Mouse (Mus musculus): ENCODE results near the gene Flt1. TPM values are rescaled to one million over a fixed set of nuclear protein-coding genes. Genes with fewer than 3 reads are reported as not detected.

Flt1 gene
- total RNA-seq (2021), result 10 to 100 TPM; 15.1 to 17.6 TPM

- peak; percentile 14 for DNase-seq
- intact Hi-C loops (cut with DNase I), result loop anchor here (10.0 kb wide), 1 partner anchor 119 kb away; no protein-coding TSS in a partner anchor
Measured at GRCm38 (mm10) chr5:147725831-147726700, at the start of gene Flt1. Gene Flt1, minus strand, starts transcription at chr5:147726011.

- DNase-seq, result no peak
- intact Hi-C loops (cut with DNase I), result no loop called here
Measured at GRCm38 (mm10) chr5:147775222-147775621, 49.4 kb upstream of the Flt1 start.

GRCm38 (mm10) chr5:147769918-147770317, 44.1 kb upstream of the Flt1 start:
- no peak for DNase-seq
- intact Hi-C loops (cut with DNase I), result no loop called here

GRCm38 (mm10) chr5:147764061-147764460, 38.2 kb upstream of the Flt1 start:
- no peak for DNase-seq
- intact Hi-C loops (cut with DNase I), result no loop called here

- DNase-seq, result no peak
- intact Hi-C loops (cut with DNase I), result no loop called here
Measured at GRCm38 (mm10) chr5:147761984-147762383, 36.2 kb upstream of the Flt1 start.

GRCm38 (mm10) chr5:147761275-147761674, 35.5 kb upstream of the Flt1 start:
- DNase-seq, result no peak

DNA sequence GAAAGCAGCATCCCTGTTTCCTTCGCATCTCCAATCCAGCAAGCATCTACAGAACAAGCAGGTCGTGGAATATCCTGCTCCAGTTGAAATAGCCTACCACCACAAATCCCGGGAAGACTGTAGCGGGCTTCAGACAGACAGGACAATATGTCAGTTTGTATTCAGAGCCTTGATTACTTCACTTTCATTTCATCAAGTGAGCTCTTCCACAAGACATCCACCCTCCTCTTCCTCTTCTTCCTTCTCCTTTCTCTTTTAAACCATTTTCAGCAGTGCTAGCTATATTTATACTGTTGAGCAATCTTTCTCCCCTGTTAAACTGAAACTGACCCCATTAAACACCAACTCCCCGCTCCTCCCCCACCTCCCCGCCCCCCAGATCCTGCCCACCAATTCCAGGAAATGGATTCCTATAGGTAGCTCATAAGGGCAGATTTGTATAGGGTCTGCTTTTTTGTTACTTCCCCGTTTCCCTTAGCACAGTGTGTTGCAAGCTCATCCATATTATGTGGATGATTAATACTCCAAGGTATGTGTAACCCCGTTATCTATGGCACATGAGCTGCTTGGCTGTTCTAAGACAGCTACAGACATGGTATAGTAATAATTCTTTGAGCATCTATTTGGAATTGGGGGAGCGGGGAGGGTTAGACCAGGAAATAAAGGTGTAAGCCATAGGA, 33.0 kb upstream of the Flt1 start:
- no peak for DNase-seq
- intact Hi-C loops (cut with DNase I), result no loop called here

More at GRCm38 (mm10) chr5:147761275-147761674, 35.5 kb upstream of the Flt1 start:
- intact Hi-C loops (cut with DNase I), result no loop called here

DNA sequence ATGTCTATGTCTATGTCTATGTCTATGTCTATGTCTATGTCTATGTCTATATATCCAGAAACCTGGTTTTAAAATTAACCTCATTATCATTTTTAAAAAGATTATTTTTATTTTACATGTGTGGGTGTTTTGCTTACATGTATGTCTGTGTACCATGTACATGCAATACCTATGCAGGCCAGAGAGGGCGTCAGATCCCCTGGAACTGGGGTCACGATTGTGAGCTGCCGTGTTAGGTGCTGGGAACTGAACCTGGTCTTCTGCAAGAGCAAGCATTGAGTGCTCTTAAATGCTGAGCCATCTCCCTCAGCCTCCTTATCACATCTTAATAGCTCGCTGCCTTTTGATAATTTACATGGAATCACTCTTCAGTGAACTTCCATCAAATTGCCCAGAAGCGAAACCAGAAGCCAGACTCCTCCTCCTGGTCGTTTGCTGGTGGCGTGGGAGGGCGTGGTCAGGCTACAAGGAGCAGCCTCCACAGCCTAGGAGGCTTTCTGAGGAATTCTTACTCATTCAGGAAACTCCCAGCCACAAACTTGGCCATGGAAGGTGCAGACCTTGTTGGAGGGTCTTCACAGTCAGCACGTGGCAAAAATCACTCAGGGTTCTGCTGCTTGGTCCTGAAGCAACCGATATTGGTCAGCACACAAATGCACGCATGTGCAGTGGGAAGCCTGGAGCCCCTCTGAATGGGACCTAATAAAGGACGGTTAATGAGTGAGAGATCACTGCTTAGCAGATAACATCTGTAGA, 32.2 kb upstream of the Flt1 start:
- DNase-seq, result no peak
- intact Hi-C loops (cut with DNase I), result no loop called here

- intact Hi-C loops (cut with DNase I), result no loop called here
- DNase-seq, result no peak
Measured at GRCm38 (mm10) chr5:147752914-147753341, 27.1 kb upstream of the Flt1 start.

DNA sequence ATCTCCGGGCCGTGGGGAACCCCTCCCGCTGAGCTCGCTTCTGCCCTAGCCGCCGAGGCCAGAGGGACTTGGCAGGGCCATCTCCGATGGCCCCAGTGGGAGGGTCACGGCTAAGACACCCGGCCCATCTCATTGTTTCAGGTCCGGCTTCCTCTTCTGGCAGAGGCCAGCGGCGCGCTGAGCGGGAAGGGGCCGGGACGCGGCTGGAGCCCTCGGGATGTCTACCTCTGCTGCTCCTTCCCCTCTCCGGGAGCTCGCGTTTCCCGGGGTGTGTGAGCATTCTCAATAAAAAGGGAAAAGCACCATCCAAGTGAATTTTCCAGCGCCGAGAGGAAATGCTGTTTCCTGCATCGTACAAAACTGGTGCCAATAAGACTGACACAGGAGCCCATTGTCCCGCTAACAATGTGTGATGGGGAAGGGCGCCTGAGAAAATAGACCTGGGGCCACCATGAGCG, 25.9 kb upstream of the Flt1 start:
- DNase-seq, result peak; percentile 13
- intact Hi-C loops (cut with DNase I), result no loop called here

GRCm38 (mm10) chr5:147749972-147750371, 24.2 kb upstream of the Flt1 start:
- DNase-seq, result no peak
- intact Hi-C loops (cut with DNase I), result no loop called here

- intact Hi-C loops (cut with DNase I), result no loop called here
- peak; percentile 78 for DNase-seq
Measured at GRCm38 (mm10) chr5:147748081-147748581, 22.3 kb upstream of the Flt1 start.

DNA sequence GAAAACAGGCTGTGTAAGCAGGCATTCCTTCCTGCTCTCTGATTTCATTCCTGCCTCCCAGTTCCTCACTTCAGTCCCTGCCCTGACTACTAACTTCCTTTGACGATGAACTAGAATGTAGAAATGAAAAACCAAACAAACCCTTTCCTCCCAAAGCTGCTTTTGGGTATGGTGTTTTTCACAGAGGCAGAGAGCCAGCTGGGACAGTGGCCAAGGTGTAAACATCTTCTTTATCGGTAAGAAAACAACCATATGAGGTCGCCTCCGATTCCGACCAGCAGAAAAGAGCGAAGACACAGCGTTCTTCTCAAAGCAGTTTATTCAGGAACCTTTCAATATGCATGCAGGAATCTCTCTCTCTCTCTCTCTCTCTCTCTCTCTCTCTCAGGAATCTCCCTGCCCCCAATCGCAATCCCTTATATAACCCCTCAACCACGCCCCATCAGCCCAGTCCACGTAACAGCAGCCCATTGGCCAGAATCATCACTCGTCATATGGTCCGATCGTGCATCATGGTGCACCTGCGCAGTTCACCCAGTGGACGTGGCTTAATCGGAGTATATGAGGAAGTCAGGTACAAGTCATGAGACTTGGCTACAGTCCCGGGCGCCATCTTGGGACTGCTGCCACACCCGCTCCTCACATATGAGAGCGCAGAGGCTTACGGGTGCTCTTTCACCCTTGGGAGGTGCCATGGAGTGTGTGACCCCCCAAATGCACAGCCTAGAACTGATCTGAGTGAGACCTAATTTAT, 19.3 kb upstream of the Flt1 start:
- no peak for DNase-seq
- intact Hi-C loops (cut with DNase I), result no loop called here

DNA sequence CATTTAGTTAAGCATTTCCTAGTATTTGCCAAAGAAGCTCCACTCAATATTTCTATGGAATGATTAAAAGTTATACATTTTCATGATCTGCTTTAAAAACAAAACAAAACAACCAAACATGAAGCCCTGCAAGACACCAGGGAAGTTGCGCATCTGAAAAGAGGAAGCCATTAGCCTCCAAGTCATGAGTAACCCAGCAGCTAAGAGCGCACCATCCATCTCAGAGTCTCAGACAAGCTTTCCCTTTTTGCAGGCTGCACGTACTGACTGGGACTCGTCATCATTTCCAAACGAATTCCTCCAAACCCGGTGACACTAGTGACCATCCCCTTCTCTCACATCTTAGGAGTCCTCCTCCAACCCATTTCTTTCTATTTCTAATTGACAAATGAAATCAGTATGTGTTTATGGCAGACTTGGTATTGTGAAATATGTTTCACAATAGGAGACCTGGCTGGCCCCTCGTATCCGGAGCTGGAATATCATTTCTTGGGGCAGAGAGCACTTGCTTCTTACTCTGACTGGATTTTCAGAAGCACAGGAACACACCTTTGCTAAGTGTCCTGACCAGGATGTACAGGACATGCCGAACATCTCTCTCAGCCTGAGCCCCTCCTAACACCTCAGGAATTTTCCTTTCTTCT, 16.8 kb upstream of the Flt1 start:
- intact Hi-C loops (cut with DNase I), result no loop called here
- no peak for DNase-seq

- intact Hi-C loops (cut with DNase I), result no loop called here
- no peak for DNase-seq
Measured at GRCm38 (mm10) chr5:147736766-147737280, 11.0 kb upstream of the Flt1 start.

GRCm38 (mm10) chr5:147733682-147734081, 7.9 kb upstream of the Flt1 start:
- DNase-seq, result peak; percentile 33
- intact Hi-C loops (cut with DNase I), result no loop called here

DNA sequence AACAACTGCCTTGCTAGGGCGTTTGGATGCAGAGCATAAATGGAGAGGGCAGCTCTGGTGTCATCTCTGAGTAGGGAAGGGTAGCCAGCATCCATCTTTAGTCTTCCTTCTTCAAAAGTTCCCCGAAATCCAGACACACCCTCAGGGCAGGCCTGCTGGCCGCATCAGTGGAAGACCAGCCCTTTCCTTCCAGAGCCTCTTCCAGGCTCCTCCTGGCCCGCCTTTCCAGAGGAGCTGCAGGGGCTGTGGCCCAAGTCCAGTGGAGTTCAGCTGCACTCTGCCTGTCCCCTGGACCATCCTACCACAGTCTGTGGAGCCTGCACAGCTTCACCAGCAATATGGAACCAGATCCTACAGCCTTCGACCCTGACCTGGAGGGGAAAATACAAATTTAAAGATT, 7.1 kb upstream of the Flt1 start:
- intact Hi-C loops (cut with DNase I), result no loop called here
- DNase-seq, result no peak

GRCm38 (mm10) chr5:147727481-147727880, 1.7 kb upstream of the Flt1 start:
- no peak for DNase-seq
- intact Hi-C loops (cut with DNase I), result loop anchor here (10.0 kb wide), 1 partner anchor 117 kb away; no protein-coding TSS in a partner anchor

DNA sequence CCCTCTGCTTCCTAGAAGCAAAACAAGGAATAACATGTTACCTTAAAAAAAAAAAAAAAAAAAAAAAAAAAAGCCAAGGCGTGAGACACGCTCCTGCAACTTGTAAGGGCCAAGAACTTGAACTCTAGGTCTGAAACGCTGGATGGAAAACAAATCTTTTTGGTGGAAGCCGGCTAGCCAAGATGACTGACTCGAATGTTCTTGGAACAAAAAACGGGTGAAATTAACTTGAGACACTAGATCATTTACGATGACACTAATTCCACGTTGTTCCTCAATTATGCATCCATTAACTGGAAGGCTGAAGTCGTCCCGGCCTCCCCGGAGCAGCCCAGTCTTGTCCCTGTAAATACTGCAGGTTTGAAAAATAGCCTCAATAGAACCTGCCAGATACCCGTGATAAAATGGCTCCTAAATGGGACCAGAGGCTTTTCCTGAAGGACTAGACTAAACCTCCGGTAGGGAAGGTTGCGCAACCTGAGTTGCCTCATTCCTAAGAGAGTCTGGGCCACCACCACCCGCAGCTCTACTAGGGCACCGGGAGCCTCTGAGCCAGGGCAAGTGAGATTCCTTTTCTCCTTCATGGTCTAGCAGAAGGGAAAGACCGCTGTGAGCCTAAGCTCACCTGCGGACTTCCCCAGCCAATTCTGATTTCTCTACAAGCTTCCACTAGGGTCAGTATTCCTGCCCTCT, 1.0 kb upstream of the Flt1 start:
- intact Hi-C loops (cut with DNase I), result loop anchor here (10.0 kb wide), 1 partner anchor 118 kb away; no protein-coding TSS in a partner anchor

More for the DNA sequence above, 1.0 kb upstream of the Flt1 start:
- no peak for DNase-seq
